Mouse (Mus musculus) heart, postnatal 10 days (tissue): Measurements from ENCODE around the gene Mak. TPM values are rescaled to one million over a fixed set of nuclear protein-coding genes. Genes with fewer than 3 reads are reported as not detected.

Source experiments
- DNase-seq, 2 experiments: peaks; one replicate each; pipeline ENCODE4 v3.0.0; 2021
- intact Hi-C: fragments of 180-260 bp; cut with DNase I; formaldehyde crosslinking; loops from one replicate; pipeline ENCODE4 v1.15.1; 2025
- total RNA-seq, 2 experiments: library from RNA; stranded (reverse); gene quantifications; 2 replicates each; pipeline ENCODE4 v1.2.3; 2021

Gene Mak
- total RNA-seq = not detected

- DNase-seq = peak; percentile 18 to 39
- intact Hi-C loops = no loop called here
Observed at GRCm38 (mm10) chr13:41079421-41079780, at the start of gene Mak. Gene Mak (minus strand): TSS chr13:41079706.

GRCm38 (mm10) chr13:41129061-41129460 lies 49.6 kb upstream of the Mak start:
- intact Hi-C loops = no loop called here
- no peak for DNase-seq

GRCm38 (mm10) chr13:41128326-41128725 lies 48.8 kb upstream of the Mak start:
- intact Hi-C loops = no loop called here
- DNase-seq = no peak

GRCm38 (mm10) chr13:41123666-41124225 lies 44.2 kb upstream of the Mak start:
- intact Hi-C loops = no loop called here
- no peak for DNase-seq

- DNase-seq = no peak
- intact Hi-C loops = no loop called here
Observed at GRCm38 (mm10) chr13:41119152-41119945, 39.8 kb upstream of the Mak start.

- DNase-seq = no peak
- intact Hi-C loops = no loop called here
Observed at GRCm38 (mm10) chr13:41113940-41114339, 34.4 kb upstream of the Mak start, which contains the start of gene Sycp2l. Gene Sycp2l (plus strand): TSS chr13:41114307.

GRCm38 (mm10) chr13:41110935-41111334 lies 31.4 kb upstream of the Mak start, which contains the start of gene Gcm2:
Gene Gcm2 (minus strand): TSS chr13:41111035.
- no peak for DNase-seq
- intact Hi-C loops = no loop called here

- intact Hi-C loops = no loop called here
- no peak for DNase-seq
Observed at GRCm38 (mm10) chr13:41105541-41105940, 26.0 kb upstream of the Mak start.

GRCm38 (mm10) chr13:41103841-41104525 lies 24.5 kb upstream of the Mak start:
- DNase-seq = no peak
- intact Hi-C loops = no loop called here

GRCm38 (mm10) chr13:41100031-41100430 lies 20.5 kb upstream of the Mak start:
- intact Hi-C loops = no loop called here
- no peak for DNase-seq

- intact Hi-C loops = no loop called here
Observed at GRCm38 (mm10) chr13:41098325-41098724, 18.8 kb upstream of the Mak start.

GRCm38 (mm10) chr13:41097324-41098058 lies 18.0 kb upstream of the Mak start:
- DNase-seq = peak; percentile 24
- intact Hi-C loops = no loop called here

More at GRCm38 (mm10) chr13:41098325-41098724, 18.8 kb upstream of the Mak start:
- no peak for DNase-seq

GRCm38 (mm10) chr13:41094160-41094559 lies 14.7 kb upstream of the Mak start:
- DNase-seq = no peak
- intact Hi-C loops = no loop called here

GRCm38 (mm10) chr13:41091271-41091670 lies 11.8 kb upstream of the Mak start:
- intact Hi-C loops = no loop called here
- no peak for DNase-seq

- no peak for DNase-seq
- intact Hi-C loops = no loop called here
Observed at GRCm38 (mm10) chr13:41088746-41089145, 9.2 kb upstream of the Mak start.

- DNase-seq = no peak
- intact Hi-C loops = loop anchor here (2.0 kb wide), 1 partner anchor 154 kb away; no protein-coding TSS in a partner anchor
Observed at GRCm38 (mm10) chr13:41085140-41085539, 5.6 kb upstream of the Mak start.

- no peak for DNase-seq
- intact Hi-C loops = loop anchor here (2.0 to 5.0 kb wide), 2 partner anchors 154 to 242 kb away; no protein-coding TSS in a partner anchor
Observed at GRCm38 (mm10) chr13:41084521-41084920, 5.0 kb upstream of the Mak start.

GRCm38 (mm10) chr13:41080700-41081099 lies 1.2 kb upstream of the Mak start:
- no peak for DNase-seq
- intact Hi-C loops = loop anchor here (5.0 kb wide), 1 partner anchor 238 kb away; no protein-coding TSS in a partner anchor

- intact Hi-C loops = loop anchor here (5.0 kb wide), 1 partner anchor 238 kb away; no protein-coding TSS in a partner anchor
- no peak for DNase-seq
Observed at GRCm38 (mm10) chr13:41079859-41080258, 353 bp upstream of the Mak start.

GRCm38 (mm10) chr13:41078690-41079420 lies 651 bp downstream of the Mak start:
- no peak for DNase-seq
- intact Hi-C loops = no loop called here
